Mouse (Mus musculus) liver, adult 2 months (tissue): Measurements from ENCODE around the gene Olfr742. TPM values are rescaled to one million over a fixed set of nuclear protein-coding genes. Genes with fewer than 3 reads are reported as not detected.

Experiments
- DNase-seq: peaks from one replicate; pipeline ENCODE4 v3.0.0-alpha.2; 2011; ENCODE audit warnings: low read depth, low spot score; ENCODE audit errors: extremely low read depth
- H3K27ac ChIP-seq: fragments of 200-500 bp; replicated peaks from 2 replicates; pipeline ENCODE4 v1.5.1; 2012; ENCODE audit warnings: low read depth, mild to moderate bottlenecking, control low read depth, inconsistent platforms, low read length; ENCODE audit not compliant: insufficient read depth
- H3K27me3 ChIP-seq: fragments of 200-500 bp; 2 replicates; pipeline ENCODE4 v1.6.1; 2012; ENCODE audit warnings: mild to moderate bottlenecking, moderate library complexity, low read length, inconsistent platforms; ENCODE audit not compliant: control insufficient read depth, insufficient read depth
- H3K36me3 ChIP-seq: fragments of 200-500 bp; 2 replicates; pipeline ENCODE4 v1.6.1; 2012; ENCODE audit warnings: low read length, inconsistent platforms; ENCODE audit not compliant: control insufficient read depth, insufficient read depth
- H3K4me1 ChIP-seq: fragments of 200-500 bp; 2 replicates; pipeline ENCODE4 v1.6.1; 2011; ENCODE audit warnings: low read length; ENCODE audit not compliant: control insufficient read depth, insufficient read depth
- H3K4me3 ChIP-seq: fragments of 200-500 bp; 2 replicates; pipeline ENCODE4 v1.5.1; 2011; ENCODE audit warnings: low read depth, mild to moderate bottlenecking, control low read depth, low read length, moderate library complexity; ENCODE audit not compliant: insufficient read depth
- H3K79me2 ChIP-seq: fragments of 200-500 bp; 2 replicates; pipeline ENCODE4 v1.6.1; 2012; ENCODE audit warnings: inconsistent platforms, mild to moderate bottlenecking, low read length, moderate library complexity; ENCODE audit not compliant: control insufficient read depth, insufficient read depth
- H3K9ac ChIP-seq: fragments of 200-500 bp; 2 replicates; pipeline ENCODE4 v1.6.1; 2012; ENCODE audit warnings: low read depth, mild to moderate bottlenecking, control low read depth, inconsistent platforms, low read length
- CTCF ChIP-seq: fragments of 200-500 bp; IDR thresholded peaks from 2 replicates; pipeline ENCODE4 v1.5.1; 2011; ENCODE audit warnings: low read depth, low read length, control low read depth
- POLR2A ChIP-seq: fragments of 200-500 bp; IDR thresholded peaks from 2 replicates; pipeline ENCODE4 v1.6.1; 2011; ENCODE audit warnings: low read length, control low read depth; ENCODE audit not compliant: insufficient read depth; ENCODE audit errors: extremely low read depth
- WGBS: fragments of 180-500 bp; shearing (Covaris S2); methylation state at CpG from one replicate; pipeline ENCODE4 v1.1.7; 2018; 5-methylcytosine and 5-hydroxymethylcytosine counted together
- polyA plus RNA-seq: library from polyadenylated mRNA; depleted of rRNA; stranded (reverse); fragments of >200 nt; gene quantifications from 2 replicates; pipeline ENCODE4 v1.2.3, GENCODE M21; 2012; rRNA removed
- total RNA-seq: library from RNA; depleted of rRNA; stranded (reverse); fragments of >200 nt; gene quantifications from 2 replicates; pipeline ENCODE4 v1.2.3, GENCODE M21; 2014; rRNA removed

Gene Olfr742
- total RNA-seq (not detected in 2 replicates), polyA plus RNA-seq (not detected in 2 replicates)

DNA sequence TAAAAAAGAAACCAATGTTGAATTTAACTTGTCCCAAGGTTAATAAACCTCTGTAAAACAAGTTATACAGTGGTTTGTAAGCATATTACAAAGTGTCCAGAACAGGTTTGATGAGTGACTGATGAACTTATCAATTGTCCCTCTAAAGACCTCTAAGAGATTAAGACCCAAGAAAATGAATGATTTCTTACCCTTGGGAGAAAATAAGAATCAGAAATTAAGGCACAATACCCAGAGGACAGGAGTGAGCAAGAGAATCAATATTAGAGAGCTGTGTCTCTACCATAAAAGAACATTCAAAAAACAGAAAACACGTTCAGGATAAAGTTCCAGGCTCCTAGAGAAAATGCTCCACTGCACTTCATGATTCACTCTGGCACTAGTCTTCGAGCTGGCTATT, at the start of gene Olfr742:
Olfr742 (plus strand) TSS at position 301 of the 400 bp plus-strand sequence.
- Histone ChIP-seq H3K36me3 (no peaks in the 10 kb centered on the region), H3K4me3 (no peak within 1 kb of the TSS), H3K27ac (no peak within 1 kb of the TSS), H3K4me1 (no peaks in the 10 kb centered on the region), H3K27me3 (no peaks in the 10 kb centered on the region), H3K9ac (no peak within 1 kb of the TSS), H3K79me2 (no peaks in the 10 kb centered on the region)
- 52% methylated on average over 2 of the region's 2 CpGs for WGBS
- TF ChIP-seq POLR2A (no peak), CTCF (no peak)
- no peak for DNase-seq

- no peaks in the 10 kb centered on the region for H3K4me1 ChIP-seq
- H3K27me3 ChIP-seq, result no peaks in the 10 kb centered on the region
- H3K36me3 ChIP-seq, result no peaks in the 10 kb centered on the region
- H3K79me2 ChIP-seq, result no peaks in the 10 kb centered on the region
- DNase-seq, result no peak
- no peak within 1 kb of the TSS for H3K4me3 ChIP-seq
- no peak within 1 kb of the TSS for H3K9ac ChIP-seq
- H3K27ac ChIP-seq, result no peak within 1 kb of the TSS
- TF ChIP-seq POLR2A (no peak), CTCF (no peak)
- WGBS, result 62% methylated on average over 2 of the region's 2 CpGs
Measured at GRCm38 (mm10) chr14:50472438-50472837, 31.0 kb upstream of the Olfr742 start, which contains the start of gene Olfr741. Gene Olfr741 (plus strand): TSS chr14:50472738.

DNA sequence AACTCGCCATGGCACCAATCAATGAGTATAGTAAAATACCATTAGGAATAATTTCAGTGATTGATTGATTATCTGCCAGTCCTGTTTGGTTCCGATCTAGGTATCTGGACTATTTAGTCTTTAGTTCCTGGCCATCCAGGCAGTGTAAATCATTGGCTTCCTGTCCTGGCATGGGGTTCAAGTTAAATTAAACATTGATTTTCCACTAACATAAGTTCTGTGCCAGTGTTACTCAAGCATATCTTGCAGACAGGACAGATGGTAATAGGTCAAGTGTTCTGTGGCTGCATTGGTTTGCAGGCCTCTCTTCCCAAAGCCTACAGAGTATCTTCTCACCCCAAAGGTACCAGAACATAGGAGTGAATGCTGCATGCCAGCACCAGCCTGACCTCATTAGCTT, 25.0 kb upstream of the Olfr742 start:
- Histone ChIP-seq H3K4me1 (no peaks in the 10 kb centered on the region), H3K36me3 (no peaks in the 10 kb centered on the region), H3K27ac (no peak overlapping the region), H3K27me3 (no peaks in the 10 kb centered on the region), H3K9ac (no peak overlapping the region), H3K79me2 (no peaks in the 10 kb centered on the region), H3K4me3 (no peak overlapping the region)
- no peak for DNase-seq
- TF ChIP-seq POLR2A (no peak), CTCF (no peak)
- 70% methylated on average over 2 of the region's 2 CpGs for WGBS

DNA sequence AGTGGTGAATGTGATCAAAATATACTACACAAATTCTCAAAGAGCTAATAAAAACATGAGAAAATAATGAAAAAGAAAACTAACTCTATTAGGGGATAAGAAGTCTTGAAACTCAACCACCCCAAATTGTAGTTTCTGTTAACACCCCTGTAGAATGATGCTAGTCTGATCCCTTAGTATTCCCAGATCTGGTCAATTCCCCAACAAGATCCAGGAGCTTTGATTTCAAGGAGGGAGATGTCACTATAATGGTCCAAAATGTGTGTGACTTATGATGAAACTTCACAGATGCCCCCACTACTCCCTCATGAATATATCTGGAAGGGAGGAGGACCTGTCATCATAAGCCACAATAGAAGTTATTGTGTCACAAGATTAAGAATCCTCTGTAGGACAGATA, 18.1 kb downstream of the Olfr742 start, which contains the start of gene Olfr743:
Olfr743 (plus strand) TSS at position 301 of the 400 bp plus-strand sequence.
- no peaks in the 10 kb centered on the region for H3K36me3 ChIP-seq
- H3K4me3 ChIP-seq, result no peak within 1 kb of the TSS
- H3K4me1 ChIP-seq, result no peaks in the 10 kb centered on the region
- no peaks in the 10 kb centered on the region for H3K79me2 ChIP-seq
- no peak within 1 kb of the TSS for H3K9ac ChIP-seq
- no peaks in the 10 kb centered on the region for H3K27me3 ChIP-seq
- no peak for DNase-seq
- no peak within 1 kb of the TSS for H3K27ac ChIP-seq
- TF ChIP-seq CTCF (no peak), POLR2A (no peak)

GRCm38 (mm10) chr14:50552734-50553133, 49.3 kb downstream of the Olfr742 start:
- Histone ChIP-seq H3K36me3 (no peaks in the 10 kb centered on the region), H3K27me3 (no peaks in the 10 kb centered on the region), H3K4me3 (no peak overlapping the region), H3K9ac (no peak overlapping the region), H3K27ac (no peak overlapping the region), H3K79me2 (no peaks in the 10 kb centered on the region), H3K4me1 (no peaks in the 10 kb centered on the region)
- WGBS, result 95% methylated on average over 2 of the region's 2 CpGs
- DNase-seq, result no peak
- TF ChIP-seq POLR2A, result no peak
- no peak for TF ChIP-seq CTCF

Other genes starting within 250 kb of the Olfr742 start
- not detected in 2 replicates for gene Olfr732, start 219.4 kb upstream of the Olfr742 start, total RNA-seq
- gene Olfr732, start 219.4 kb upstream of the Olfr742 start, polyA plus RNA-seq, result not detected in 2 replicates
- not detected in 2 replicates for gene Olfr733, start 202.1 kb upstream of the Olfr742 start, total RNA-seq
- not detected in 2 replicates for gene Olfr733, start 202.1 kb upstream of the Olfr742 start, polyA plus RNA-seq
- gene Olfr734, start 176.8 kb upstream of the Olfr742 start, total RNA-seq, result not detected in 2 replicates
- not detected in 2 replicates for gene Olfr734, start 176.8 kb upstream of the Olfr742 start, polyA plus RNA-seq
- gene Olfr735, start 154.7 kb upstream of the Olfr742 start, total RNA-seq, result not detected in 2 replicates
- not detected in 2 replicates for gene Olfr735, start 154.7 kb upstream of the Olfr742 start, polyA plus RNA-seq
- gene Tlr11, start 145.7 kb upstream of the Olfr742 start, total RNA-seq, result 0.28 and 0.34 TPM in 2 replicates
- 0.10 and 0.17 TPM in 2 replicates for gene Tlr11, start 145.7 kb upstream of the Olfr742 start, polyA plus RNA-seq
- gene Olfr736, start 122.4 kb upstream of the Olfr742 start, total RNA-seq, result not detected in 2 replicates
- gene Olfr736, start 122.4 kb upstream of the Olfr742 start, polyA plus RNA-seq, result not detected in 2 replicates
- gene Olfr738, start 96.0 kb upstream of the Olfr742 start, total RNA-seq, result not detected in 2 replicates
- gene Olfr738, start 96.0 kb upstream of the Olfr742 start, polyA plus RNA-seq, result not detected in 2 replicates
- not detected in 2 replicates for gene Olfr739, start 85.0 kb upstream of the Olfr742 start, total RNA-seq
- gene Olfr739, start 85.0 kb upstream of the Olfr742 start, polyA plus RNA-seq, result not detected in 2 replicates
- gene Olfr740, start 58.1 kb upstream of the Olfr742 start, total RNA-seq, result not detected in 2 replicates
- not detected in 2 replicates for gene Olfr740, start 58.1 kb upstream of the Olfr742 start, polyA plus RNA-seq
- gene Olfr741, start 30.9 kb upstream of the Olfr742 start, total RNA-seq, result not detected in 2 replicates
- gene Olfr741, start 30.9 kb upstream of the Olfr742 start, polyA plus RNA-seq, result not detected in 2 replicates
- gene Olfr743, start 18.2 kb downstream of the Olfr742 start, total RNA-seq, result not detected in 2 replicates
- gene Olfr743, start 18.2 kb downstream of the Olfr742 start, polyA plus RNA-seq, result not detected in 2 replicates
- not detected in 2 replicates for gene Olfr744, start 111.3 kb downstream of the Olfr742 start, total RNA-seq
- not detected in 2 replicates for gene Olfr744, start 111.3 kb downstream of the Olfr742 start, polyA plus RNA-seq
- not detected in 2 replicates for gene Olfr745, start 135.8 kb downstream of the Olfr742 start, total RNA-seq
- not detected in 2 replicates for gene Olfr745, start 135.8 kb downstream of the Olfr742 start, polyA plus RNA-seq
- not detected in 2 replicates for gene Olfr746, start 143.5 kb downstream of the Olfr742 start, total RNA-seq
- gene Olfr746, start 143.5 kb downstream of the Olfr742 start, polyA plus RNA-seq, result not detected in 2 replicates
- not detected in 2 replicates for gene Olfr747, start 189.6 kb downstream of the Olfr742 start, total RNA-seq
- not detected in 2 replicates for gene Olfr747, start 189.6 kb downstream of the Olfr742 start, polyA plus RNA-seq
- not detected in 2 replicates for gene Olfr748, start 203.8 kb downstream of the Olfr742 start, total RNA-seq
- gene Olfr748, start 203.8 kb downstream of the Olfr742 start, polyA plus RNA-seq, result not detected in 2 replicates
- not detected in 2 replicates for gene Olfr749, start 241.5 kb downstream of the Olfr742 start, total RNA-seq
- gene Olfr749, start 241.5 kb downstream of the Olfr742 start, polyA plus RNA-seq, result not detected in 2 replicates